Mouse (Mus musculus): ENCODE measurements around the gene Kctd2.
"Not testable (repeated sequence)": the region's sequence is repeated elsewhere in the genome, so short reads cannot be mapped to it uniquely, and the experiment has no call there.

The Kctd2 gene

GRCm38 (mm10) chr11:115439326-115439725 lies 19.4 kb downstream of the Kctd2 start:
- no peak for DNase-seq (ENCODE audit: low spot score in 2 of 2)

GRCm38 (mm10) chr11:115439906-115440595 lies 20.1 kb downstream of the Kctd2 start, which contains the start of gene Trim80:
Trim80 (plus strand) TSS chr11:115440545.
- DNase-seq (ENCODE audit: low spot score in 2 of 2) = no peak

GRCm38 (mm10) chr11:115441417-115441816 lies 21.5 kb downstream of the Kctd2 start:
- no peak for DNase-seq (ENCODE audit: low spot score in 2 of 2)

- peak in 1 of 2 experiments; percentile 39 for DNase-seq (ENCODE audit: low spot score in 2 of 2)
These were observed 27.0 kb downstream of the Kctd2 start for GRCm38 (mm10) chr11:115446906-115447305.

- no peak for DNase-seq (ENCODE audit: low spot score in 2 of 2)
These were observed 27.5 kb downstream of the Kctd2 start for GRCm38 (mm10) chr11:115447321-115447885.

GRCm38 (mm10) chr11:115448075-115448474 lies 28.1 kb downstream of the Kctd2 start:
- no peak for DNase-seq (ENCODE audit: low spot score in 2 of 2)

- no peak for DNase-seq (ENCODE audit: low spot score in 2 of 2)
These were observed 29.1 kb downstream of the Kctd2 start for GRCm38 (mm10) chr11:115448998-115449397.

- no peak for DNase-seq (ENCODE audit: low spot score in 2 of 2)
These were observed 30.2 kb downstream of the Kctd2 start for GRCm38 (mm10) chr11:115450176-115450575.

GRCm38 (mm10) chr11:115451781-115452241 lies 31.9 kb downstream of the Kctd2 start:
- no peak for DNase-seq (ENCODE audit: low spot score in 2 of 2)

GRCm38 (mm10) chr11:115452281-115452860 lies 32.4 kb downstream of the Kctd2 start:
- DNase-seq (ENCODE audit: low spot score in 2 of 2) = no peak

GRCm38 (mm10) chr11:115453306-115453705 lies 33.4 kb downstream of the Kctd2 start:
- DNase-seq (ENCODE audit: low spot score in 2 of 2) = no peak

- not testable (repeated sequence) for DNase-seq (ENCODE audit: low spot score in 2 of 2)
These were observed 34.9 kb downstream of the Kctd2 start for GRCm38 (mm10) chr11:115454822-115455221.

GRCm38 (mm10) chr11:115455619-115456018 lies 35.7 kb downstream of the Kctd2 start:
- no peak for DNase-seq (ENCODE audit: low spot score in 2 of 2)

GRCm38 (mm10) chr11:115456182-115456581 lies 36.3 kb downstream of the Kctd2 start:
- no peak for DNase-seq (ENCODE audit: low spot score in 2 of 2)

GRCm38 (mm10) chr11:115457405-115457804 lies 37.5 kb downstream of the Kctd2 start:
- no peak for DNase-seq (ENCODE audit: low spot score in 2 of 2)

- no peak for DNase-seq (ENCODE audit: low spot score in 2 of 2)
These were observed 41.0 kb downstream of the Kctd2 start for GRCm38 (mm10) chr11:115460976-115461375.

- DNase-seq (ENCODE audit: low spot score in 2 of 2) = no peak
These were observed 41.9 kb downstream of the Kctd2 start for GRCm38 (mm10) chr11:115461846-115462242.

- DNase-seq (ENCODE audit: low spot score in 2 of 2) = no peak
These were observed 42.4 kb downstream of the Kctd2 start, which contains the start of gene Slc16a5 for GRCm38 (mm10) chr11:115462243-115462891. Slc16a5 (plus strand) TSS chr11:115462474.

- no peak for DNase-seq (ENCODE audit: low spot score in 2 of 2)
These were observed 43.5 kb downstream of the Kctd2 start for GRCm38 (mm10) chr11:115463397-115463796.

GRCm38 (mm10) chr11:115464851-115465250 lies 44.9 kb downstream of the Kctd2 start:
- no peak for DNase-seq (ENCODE audit: low spot score in 2 of 2)

GRCm38 (mm10) chr11:115467217-115467618 lies 47.3 kb downstream of the Kctd2 start:
- no peak for DNase-seq (ENCODE audit: low spot score in 2 of 2)

- DNase-seq (ENCODE audit: low spot score in 2 of 2) = peak; percentile 43 to 49
These were observed 52.3 kb downstream of the Kctd2 start for GRCm38 (mm10) chr11:115472183-115472582.
